Mouse (Mus musculus): Measurements from ENCODE around the gene Clcf1. TPM values are rescaled to one million over a fixed set of nuclear protein-coding genes. Genes with fewer than 3 reads are reported as not detected.
A peak's percentile ranks its signal among the peaks of the same experiment; 100 is the strongest.

Clcf1 gene
- polyA plus RNA-seq, 1 experiment: not detected

- H3K36me3 ChIP-seq (ENCODE audit: control insufficient read depth): peaks cover 42% of the 10 kb centered on the region
- peaks cover 54% of the 10 kb centered on the region for H3K4me1 ChIP-seq (ENCODE audit: control insufficient read depth)
- H3K4me3 ChIP-seq (replicated peaks): peak within 1 kb of the TSS; percentile 73
- peaks cover 43% of the 10 kb centered on the region for H3K27me3 ChIP-seq (ENCODE audit: control insufficient read depth)
- TF ChIP-seq GATA1 (IDR thresholded peaks at IDR 0.05; ENCODE audit: low read length) (no peak), TAL1 (IDR thresholded peaks at IDR 0.05; ENCODE audit: low read length) (no peak)
- H3K9me3 ChIP-seq (ENCODE audit: control insufficient read depth, low read length): no peaks in the 10 kb centered on the region
These were observed 12.6 kb upstream of the Clcf1 start, which contains the start of gene Rad9a for GRCm38 (mm10) chr19:4201291-4201909. TSS of gene Rad9a (minus strand) at chr19:4201662.

GRCm38 (mm10) chr19:4202149-4202548 lies 11.9 kb upstream of the Clcf1 start:
- no peak for TF ChIP-seq GATA1 (IDR thresholded peaks at IDR 0.05; ENCODE audit: low read length)
- no peak for TF ChIP-seq TAL1 (IDR thresholded peaks at IDR 0.05; ENCODE audit: low read length)
- peak overlapping the region; percentile 73 for H3K4me3 ChIP-seq (replicated peaks)
- H3K36me3 ChIP-seq (ENCODE audit: control insufficient read depth): peaks cover 35% of the 10 kb centered on the region
- no peaks in the 10 kb centered on the region for H3K9me3 ChIP-seq (ENCODE audit: control insufficient read depth, low read length)
- H3K4me1 ChIP-seq (ENCODE audit: control insufficient read depth): peaks cover 50% of the 10 kb centered on the region
- peaks cover 50% of the 10 kb centered on the region for H3K27me3 ChIP-seq (ENCODE audit: control insufficient read depth)

- H3K27me3 ChIP-seq (ENCODE audit: control insufficient read depth): peaks cover 57% of the 10 kb centered on the region
- H3K4me3 ChIP-seq (replicated peaks): no peak overlapping the region
- H3K4me1 ChIP-seq (ENCODE audit: control insufficient read depth): peaks cover 42% of the 10 kb centered on the region
- TF ChIP-seq GATA1 (IDR thresholded peaks at IDR 0.05; ENCODE audit: low read length) (no peak), TAL1 (IDR thresholded peaks at IDR 0.05; ENCODE audit: low read length) (no peak)
- H3K36me3 ChIP-seq (ENCODE audit: control insufficient read depth): peaks cover 25% of the 10 kb centered on the region
- H3K9me3 ChIP-seq (ENCODE audit: control insufficient read depth, low read length): no peaks in the 10 kb centered on the region
These were observed 10.9 kb upstream of the Clcf1 start for GRCm38 (mm10) chr19:4203148-4203547.

GRCm38 (mm10) chr19:4203604-4204326 lies 10.3 kb upstream of the Clcf1 start:
- TF ChIP-seq GATA1 (IDR thresholded peaks at IDR 0.05; ENCODE audit: low read length) (no peak), TAL1 (IDR thresholded peaks at IDR 0.05; ENCODE audit: low read length) (no peak)
- H3K27me3 ChIP-seq (ENCODE audit: control insufficient read depth): peaks cover 61% of the 10 kb centered on the region
- no peak overlapping the region for H3K4me3 ChIP-seq (replicated peaks)

GRCm38 (mm10) chr19:4204889-4205288 lies 9.1 kb upstream of the Clcf1 start:
- Histone ChIP-seq H3K4me3 (replicated peaks) (no peak overlapping the region), H3K9me3 (ENCODE audit: control insufficient read depth, low read length) (no peaks in the 10 kb centered on the region), H3K27me3 (ENCODE audit: control insufficient read depth) (peaks cover 70% of the 10 kb centered on the region), H3K36me3 (ENCODE audit: control insufficient read depth) (peaks cover 7% of the 10 kb centered on the region), H3K4me1 (ENCODE audit: control insufficient read depth) (peaks cover 38% of the 10 kb centered on the region)
- TF ChIP-seq GATA1 (IDR thresholded peaks at IDR 0.05; ENCODE audit: low read length): no peak
- TF ChIP-seq TAL1 (IDR thresholded peaks at IDR 0.05; ENCODE audit: low read length): no peak

More at GRCm38 (mm10) chr19:4203604-4204326, 10.3 kb upstream of the Clcf1 start:
- H3K9me3 ChIP-seq (ENCODE audit: control insufficient read depth, low read length): no peaks in the 10 kb centered on the region
- H3K4me1 ChIP-seq (ENCODE audit: control insufficient read depth): peaks cover 44% of the 10 kb centered on the region
- peaks cover 18% of the 10 kb centered on the region for H3K36me3 ChIP-seq (ENCODE audit: control insufficient read depth)

GRCm38 (mm10) chr19:4206971-4207370 lies 7.1 kb upstream of the Clcf1 start:
- H3K36me3 ChIP-seq (ENCODE audit: control insufficient read depth): no peaks in the 10 kb centered on the region
- H3K27me3 ChIP-seq (ENCODE audit: control insufficient read depth): peaks cover 90% of the 10 kb centered on the region
- no peaks in the 10 kb centered on the region for H3K9me3 ChIP-seq (ENCODE audit: control insufficient read depth, low read length)
- H3K4me3 ChIP-seq (replicated peaks): no peak overlapping the region
- peaks cover 18% of the 10 kb centered on the region for H3K4me1 ChIP-seq (ENCODE audit: control insufficient read depth)
- no peak for TF ChIP-seq GATA1 (IDR thresholded peaks at IDR 0.05; ENCODE audit: low read length)
- no peak for TF ChIP-seq TAL1 (IDR thresholded peaks at IDR 0.05; ENCODE audit: low read length)

GRCm38 (mm10) chr19:4208563-4208962 lies 5.5 kb upstream of the Clcf1 start:
- Histone ChIP-seq H3K4me1 (ENCODE audit: control insufficient read depth) (peaks cover 8% of the 10 kb centered on the region), H3K4me3 (replicated peaks) (no peak overlapping the region), H3K9me3 (ENCODE audit: control insufficient read depth, low read length) (no peaks in the 10 kb centered on the region; the same call in 1 of the 2 replicates), H3K36me3 (ENCODE audit: control insufficient read depth) (no peaks in the 10 kb centered on the region), H3K27me3 (ENCODE audit: control insufficient read depth) (peaks cover 91% of the 10 kb centered on the region)
- no peak for TF ChIP-seq TAL1 (IDR thresholded peaks at IDR 0.05; ENCODE audit: low read length)

GRCm38 (mm10) chr19:4211891-4212588 lies 2.0 kb upstream of the Clcf1 start:
- H3K9me3 ChIP-seq (ENCODE audit: control insufficient read depth, low read length): peaks cover 7% of the 10 kb centered on the region; the same call in 1 of the 2 replicates
- peaks cover 92% of the 10 kb centered on the region for H3K27me3 ChIP-seq (ENCODE audit: control insufficient read depth)
- no peaks in the 10 kb centered on the region for H3K36me3 ChIP-seq (ENCODE audit: control insufficient read depth)
- H3K4me3 ChIP-seq (replicated peaks): no peak overlapping the region
- H3K4me1 ChIP-seq (ENCODE audit: control insufficient read depth): peaks cover 15% of the 10 kb centered on the region
- TF ChIP-seq GATA1 (IDR thresholded peaks at IDR 0.05; ENCODE audit: low read length): no peak
- no peak for TF ChIP-seq TAL1 (IDR thresholded peaks at IDR 0.05; ENCODE audit: low read length)

- Histone ChIP-seq H3K4me1 (ENCODE audit: control insufficient read depth) (peaks cover 13% of the 10 kb centered on the region), H3K9me3 (ENCODE audit: control insufficient read depth, low read length) (peaks cover 7% of the 10 kb centered on the region; the same call in 1 of the 2 replicates), H3K27me3 (ENCODE audit: control insufficient read depth) (peaks cover 97% of the 10 kb centered on the region), H3K36me3 (ENCODE audit: control insufficient read depth) (no peaks in the 10 kb centered on the region), H3K4me3 (replicated peaks) (peak overlapping the region; percentile 4)
- TF ChIP-seq GATA1 (IDR thresholded peaks at IDR 0.05; ENCODE audit: low read length): no peak
- no peak for TF ChIP-seq TAL1 (IDR thresholded peaks at IDR 0.05; ENCODE audit: low read length)
These were observed 489 bp upstream of the Clcf1 start for GRCm38 (mm10) chr19:4213524-4213974.
